Mouse (Mus musculus) hematopoietic stem cell, adult 5-6 weeks (primary cell): ENCODE results near the gene Trmt61a. TPM values are rescaled to one million over a fixed set of nuclear protein-coding genes. Genes with fewer than 3 reads are reported as not detected.

Experiments used
- ATAC-seq, 2 experiments: fragments of 125-278 bp in 1 of 2; replicated peaks in 1 of 2; 2 replicates each; pipeline ENCODE4 v1.8.0; 2016 to 2017; ENCODE audit warnings: inconsistent platforms in 2 of 2, mild to moderate bottlenecking in 2 of 2, moderate number of reproducible peaks in 2 of 2, low read depth in 1 of 2, moderate TSS enrichment in 1 of 2; ENCODE audit not compliant: low FRiP score in 2 of 2, poor library complexity in 2 of 2, severe bottlenecking in 2 of 2, insufficient read depth in 1 of 2, low TSS enrichment in 1 of 2
- total RNA-seq: library from RNA; stranded (forward); fragments of 172-1452, 232-1000 nt; gene quantifications from 2 replicates; pipeline ENCODE4 v1.2.3, GENCODE M21; 2017

The Trmt61a gene
- total RNA-seq, 1 experiment from 2014 or later = 8.7 TPM

- peak; percentile 74 to 84 for ATAC-seq
Measured at GRCm38 (mm10) chr12:111691346-111691872, 13.5 kb downstream of the Trmt61a start.

GRCm38 (mm10) chr12:111692899-111693298, 15.0 kb downstream of the Trmt61a start:
- ATAC-seq = no peak

GRCm38 (mm10) chr12:111693341-111694270, 15.7 kb downstream of the Trmt61a start:
- no peak for ATAC-seq

- ATAC-seq = no peak
Measured at GRCm38 (mm10) chr12:111694271-111694781, 16.4 kb downstream of the Trmt61a start.

- no peak for ATAC-seq
Measured at GRCm38 (mm10) chr12:111694880-111695804, 17.2 kb downstream of the Trmt61a start.

GRCm38 (mm10) chr12:111696239-111696638, 18.3 kb downstream of the Trmt61a start:
- peak; percentile 68 to 72 for ATAC-seq

- ATAC-seq = no peak
Measured at GRCm38 (mm10) chr12:111697708-111698107, 19.8 kb downstream of the Trmt61a start.

GRCm38 (mm10) chr12:111698346-111698913, 20.5 kb downstream of the Trmt61a start:
- ATAC-seq = no peak

GRCm38 (mm10) chr12:111699542-111699941, 21.6 kb downstream of the Trmt61a start:
- no peak for ATAC-seq

- ATAC-seq = no peak
Measured at GRCm38 (mm10) chr12:111700920-111701458, 23.1 kb downstream of the Trmt61a start.

GRCm38 (mm10) chr12:111703301-111703700, 25.4 kb downstream of the Trmt61a start:
- no peak for ATAC-seq

GRCm38 (mm10) chr12:111704609-111705008, 26.7 kb downstream of the Trmt61a start:
- ATAC-seq = no peak

- no peak for ATAC-seq
Measured at GRCm38 (mm10) chr12:111705186-111705973, 27.5 kb downstream of the Trmt61a start.

GRCm38 (mm10) chr12:111708181-111708580, 30.3 kb downstream of the Trmt61a start:
- ATAC-seq = no peak

GRCm38 (mm10) chr12:111710091-111710490, 32.2 kb downstream of the Trmt61a start:
- no peak for ATAC-seq

GRCm38 (mm10) chr12:111712476-111712875, 34.6 kb downstream of the Trmt61a start:
- ATAC-seq = no peak
